Mouse (Mus musculus) myocyte (in vitro differentiated cells): ENCODE measurements around the gene Gmds.

Source experiments
- CEBPB ChIP-seq: IDR thresholded peaks from 2 replicates; pipeline ENCODE4 v1.6.1; 2011; ENCODE audit warnings: mild to moderate bottlenecking, moderate library complexity; ENCODE audit not compliant: poor library complexity, insufficient read depth, severe bottlenecking
- E2F4 ChIP-seq: IDR thresholded peaks from one replicate; pipeline ENCODE4 v1.6.1; 2011; ENCODE audit warnings: mild to moderate bottlenecking, control low read depth, moderate library complexity; ENCODE audit not compliant: insufficient read depth
- MAX ChIP-seq: IDR thresholded peaks from one replicate; pipeline ENCODE4 v1.6.1; 2011; ENCODE audit warnings: low read depth, mild to moderate bottlenecking, control low read depth
- MYOD1 ChIP-seq, 3 experiments: IDR thresholded peaks; one replicate each; pipeline ENCODE4 v1.6.1; 2011; ENCODE audit warnings: control low read depth in 2 of 3, low read depth in 2 of 3, mild to moderate bottlenecking in 2 of 3, moderate library complexity in 1 of 3; ENCODE audit not compliant: insufficient read length in 2 of 3, control insufficient read depth in 1 of 3
- MYOG ChIP-seq, 3 experiments: IDR thresholded peaks; one replicate each; pipeline ENCODE4 v1.6.1; 2011; ENCODE audit warnings: control low read depth in 2 of 3, low read depth in 2 of 3, mild to moderate bottlenecking in 2 of 3; ENCODE audit not compliant: insufficient read length in 2 of 3, control insufficient read depth in 1 of 3, insufficient read depth in 1 of 3
- POLR2A ChIP-seq: IDR thresholded peaks from one replicate; pipeline ENCODE4 v1.6.1; 2011; ENCODE audit warnings: low read depth, mild to moderate bottlenecking, control low read depth, moderate library complexity; ENCODE audit not compliant: insufficient read length
- POLR2AphosphoS2 ChIP-seq: IDR thresholded peaks from one replicate; pipeline ENCODE4 v1.6.1; 2011; ENCODE audit warnings: low read depth, control low read depth; ENCODE audit not compliant: insufficient read length
- REST ChIP-seq: IDR thresholded peaks from one replicate; pipeline ENCODE4 v1.6.1; 2011; ENCODE audit warnings: mild to moderate bottlenecking, control low read depth, moderate library complexity; ENCODE audit not compliant: insufficient read depth, insufficient read length
- SRF ChIP-seq: IDR thresholded peaks from one replicate; pipeline ENCODE4 v1.6.1; 2011; ENCODE audit warnings: low read depth; ENCODE audit not compliant: control insufficient read depth, insufficient read length
- USF1 ChIP-seq: IDR thresholded peaks from one replicate; pipeline ENCODE4 v1.6.1; 2011; ENCODE audit warnings: low read depth, mild to moderate bottlenecking, control low read depth, moderate library complexity

DNA sequence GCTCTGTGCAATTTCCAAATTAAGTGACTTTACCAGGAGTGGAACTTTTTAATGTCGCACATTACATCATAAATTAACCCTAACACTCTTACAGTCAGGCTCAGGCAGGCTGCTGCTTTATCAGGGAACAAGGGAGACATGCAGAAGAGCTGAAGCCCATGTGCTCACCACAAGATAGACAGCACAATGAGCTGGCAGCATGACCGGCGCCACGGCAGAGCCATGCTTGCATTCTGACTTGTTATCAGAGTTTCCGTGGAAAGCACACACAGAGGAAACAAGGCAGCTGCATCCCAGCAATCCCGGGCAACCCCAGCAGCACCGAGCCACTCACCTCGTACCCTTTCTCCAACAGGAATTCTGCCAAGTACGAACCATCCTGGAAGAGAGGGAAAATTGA is 104.5 kb downstream of the Gmds start:
- TF ChIP-seq SRF = no peak
- no peak for TF ChIP-seq CEBPB
- TF ChIP-seq USF1 = no peak
- TF ChIP-seq MYOG (IDR thresholded peaks at IDR 0.05; ENCODE audit: control insufficient read depth in 1 of 3, insufficient read depth in 1 of 3, insufficient read length in 2 of 3, low read depth in 2 of 3) = no peak
- no peak for TF ChIP-seq POLR2A
- no peak for TF ChIP-seq MAX
- TF ChIP-seq MYOD1 (IDR thresholded peaks at IDR 0.05; ENCODE audit: control insufficient read depth in 1 of 3, insufficient read length in 2 of 3, low read depth in 2 of 3) = no peak
- no peak for TF ChIP-seq POLR2AphosphoS2
- no peak for TF ChIP-seq REST
- no peak for TF ChIP-seq E2F4
